Mouse (Mus musculus) retina, adult 2 months (tissue): ENCODE measurements around the gene Kcnab2.

Experiments used
- DNase-seq: peaks from one replicate; pipeline ENCODE4 v3.0.0-alpha.2; 2012; ENCODE audit warnings: low read depth, low spot score

Kcnab2 gene

DNA sequence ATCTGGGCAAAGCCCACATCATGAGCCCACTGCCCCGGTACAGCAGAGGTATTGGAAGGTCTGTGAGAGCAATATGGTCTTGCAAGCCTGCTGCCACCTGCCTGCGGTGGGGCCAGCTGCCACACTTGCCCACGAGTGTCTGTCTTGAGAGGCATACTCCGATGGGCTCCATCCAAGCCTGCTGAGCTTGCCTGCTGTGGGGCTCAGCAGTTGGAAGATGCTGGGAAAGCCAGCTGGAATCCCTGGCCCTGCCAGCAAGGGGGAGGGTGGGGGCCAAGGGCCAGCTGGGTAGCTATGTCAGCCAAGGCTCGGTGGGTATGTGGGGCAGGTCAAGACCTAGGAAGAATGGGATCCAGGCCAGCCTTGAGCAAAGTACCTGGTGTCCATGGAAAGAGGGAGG, 85.5 kb downstream of the Kcnab2 start:
- no peak for DNase-seq

DNA sequence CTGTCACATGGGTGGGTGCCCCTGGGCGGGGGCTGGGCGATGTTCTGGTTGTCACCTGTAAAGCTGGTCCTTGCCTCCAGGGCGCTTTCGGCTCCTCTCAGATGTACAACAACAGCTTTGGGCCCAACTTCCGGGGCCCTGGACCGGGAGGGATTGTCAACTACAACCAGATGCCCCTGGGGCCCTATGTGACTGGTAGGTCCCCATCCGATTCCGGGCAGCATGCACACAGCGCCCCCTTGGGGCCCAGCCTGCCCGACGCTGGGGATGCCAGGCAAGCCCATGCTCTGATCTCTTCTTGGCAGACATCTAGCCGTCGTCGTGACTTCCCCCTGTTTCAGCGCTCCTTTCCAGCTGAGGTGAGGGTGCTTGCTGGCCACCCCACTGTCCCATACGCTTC, 92.0 kb downstream of the Kcnab2 start:
- no peak for DNase-seq

DNA sequence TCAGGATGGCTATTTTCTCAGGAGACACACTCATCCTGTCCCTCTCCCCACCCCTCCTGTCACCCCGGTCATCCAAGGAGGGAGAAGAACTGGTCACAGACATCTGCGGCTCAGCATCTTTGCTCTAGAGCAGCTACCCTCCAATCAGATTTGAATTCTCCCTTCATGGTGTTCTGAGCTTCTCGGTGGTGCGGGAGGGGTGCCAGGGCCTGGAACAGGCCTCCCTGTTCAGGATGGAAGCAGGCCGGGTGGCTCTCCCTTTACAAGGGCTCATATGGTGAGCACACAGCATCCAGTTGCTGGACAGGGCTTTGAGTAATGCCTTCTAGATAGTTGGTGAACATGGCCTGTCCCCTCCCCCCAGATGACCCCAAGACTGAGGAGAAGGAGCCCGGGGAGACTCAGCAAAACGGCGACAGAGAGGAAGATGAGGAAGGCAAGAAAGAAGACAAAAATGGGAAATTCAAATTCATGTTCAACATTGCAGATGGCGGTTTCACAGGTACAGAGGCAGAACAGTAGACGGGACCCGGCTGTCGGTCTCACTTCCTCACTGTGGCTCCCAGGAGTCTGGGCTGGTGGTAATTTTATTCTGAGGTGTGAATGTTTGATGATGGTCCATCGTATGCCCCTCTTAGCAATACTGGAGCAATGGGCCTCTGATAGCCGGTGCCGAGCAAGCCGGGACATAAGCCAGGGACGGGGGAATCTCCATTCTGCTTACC, 95.0 kb downstream of the Kcnab2 start:
- no peak for DNase-seq

DNA sequence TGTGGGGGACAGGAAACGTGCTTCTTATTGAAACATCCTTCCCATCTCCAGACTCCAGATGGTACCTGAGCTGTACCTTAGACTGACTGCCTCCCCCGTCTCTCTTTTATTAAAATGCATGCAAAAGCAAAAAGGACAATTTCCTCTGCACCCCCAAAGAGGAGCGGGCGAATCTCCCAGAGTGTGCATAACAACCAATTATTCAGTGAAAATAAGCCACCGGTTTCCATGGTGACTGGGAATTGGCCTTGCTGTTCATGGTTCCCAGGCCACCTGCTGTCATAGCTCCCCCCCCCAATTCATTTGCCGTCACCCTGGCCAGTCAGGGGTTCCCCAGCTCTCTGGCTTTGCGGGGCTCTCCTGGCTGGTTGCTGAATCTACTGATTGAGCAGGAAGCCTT, 112.4 kb downstream of the Kcnab2 start:
- no peak for DNase-seq

DNA sequence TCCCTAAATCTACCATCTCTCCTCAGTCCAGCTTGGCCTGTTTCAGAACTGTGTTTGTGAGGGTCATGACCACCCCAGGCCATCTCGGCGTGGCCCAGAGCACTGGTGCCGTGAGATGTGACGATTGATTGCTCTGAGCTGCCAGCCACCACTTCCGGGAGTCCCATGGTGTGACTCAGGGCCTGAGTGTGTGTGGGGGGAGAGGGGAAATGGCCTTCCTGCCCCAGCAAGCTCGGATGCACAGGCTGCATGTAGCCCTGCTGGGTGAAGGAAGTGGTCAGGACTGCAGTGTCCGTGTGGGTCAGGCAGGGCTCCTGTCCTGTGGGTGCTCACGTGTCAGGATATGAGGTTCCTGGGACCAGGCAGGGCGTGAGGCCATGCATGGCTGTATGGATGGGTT, 115.5 kb downstream of the Kcnab2 start:
- no peak for DNase-seq

DNA sequence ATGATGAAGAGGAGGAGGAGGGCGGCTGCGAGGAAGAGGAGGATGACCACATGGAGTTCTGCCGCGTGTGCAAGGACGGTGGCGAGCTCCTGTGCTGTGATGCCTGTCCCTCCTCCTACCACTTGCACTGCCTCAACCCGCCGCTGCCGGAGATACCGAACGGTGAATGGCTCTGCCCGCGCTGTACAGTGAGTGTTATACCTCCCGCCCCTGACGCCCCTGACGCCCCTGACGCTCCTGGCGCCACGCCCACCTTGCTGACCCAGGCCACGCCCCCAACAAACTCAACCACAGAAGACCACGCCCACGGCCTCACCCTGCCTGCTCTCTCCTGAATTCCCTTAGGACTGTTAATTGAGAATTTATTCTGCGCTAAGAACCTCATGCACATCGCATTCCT, 116.8 kb downstream of the Kcnab2 start:
- no peak for DNase-seq

DNA sequence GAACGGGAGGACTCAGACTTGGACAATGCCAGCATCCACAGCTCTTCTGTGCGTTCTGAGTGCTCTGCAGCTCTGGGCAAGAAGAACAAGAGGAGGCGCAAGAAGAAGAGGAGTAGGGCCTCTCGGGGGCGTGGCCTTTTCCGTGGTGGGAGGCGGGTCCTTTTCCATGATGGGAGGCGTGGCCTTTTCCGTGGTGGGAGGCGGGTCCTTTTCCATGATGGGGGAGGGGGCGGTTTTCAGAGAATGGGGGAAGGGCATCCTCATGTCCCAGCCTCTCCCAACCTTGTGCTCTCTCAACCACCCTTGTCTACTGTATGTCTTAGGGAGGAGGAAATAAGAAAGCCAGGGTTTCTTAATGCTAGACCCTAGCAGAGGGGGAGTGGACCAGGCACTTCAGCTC, 118.0 kb downstream of the Kcnab2 start:
- DNase-seq: no peak

DNA sequence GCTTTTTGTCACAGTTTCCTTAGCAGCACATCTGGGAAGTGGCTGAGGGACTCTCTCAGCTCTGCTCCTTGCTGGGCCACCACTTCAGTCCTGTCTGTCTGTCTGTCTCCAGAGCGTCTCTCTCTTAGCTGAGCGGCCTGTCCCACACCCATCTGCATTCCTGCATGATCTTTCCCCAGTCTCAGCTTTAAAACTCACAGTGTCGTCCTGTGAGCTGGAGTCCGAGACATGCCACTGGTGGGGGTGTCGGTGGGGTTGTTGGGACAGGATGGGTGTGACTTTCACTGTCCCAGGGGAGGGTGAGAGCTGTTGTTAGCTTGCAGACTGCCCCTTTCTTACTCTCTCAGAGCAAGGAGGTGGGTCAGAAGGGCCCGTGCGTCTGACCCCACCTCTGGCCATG, 122.0 kb downstream of the Kcnab2 start:
- DNase-seq: no peak

DNA sequence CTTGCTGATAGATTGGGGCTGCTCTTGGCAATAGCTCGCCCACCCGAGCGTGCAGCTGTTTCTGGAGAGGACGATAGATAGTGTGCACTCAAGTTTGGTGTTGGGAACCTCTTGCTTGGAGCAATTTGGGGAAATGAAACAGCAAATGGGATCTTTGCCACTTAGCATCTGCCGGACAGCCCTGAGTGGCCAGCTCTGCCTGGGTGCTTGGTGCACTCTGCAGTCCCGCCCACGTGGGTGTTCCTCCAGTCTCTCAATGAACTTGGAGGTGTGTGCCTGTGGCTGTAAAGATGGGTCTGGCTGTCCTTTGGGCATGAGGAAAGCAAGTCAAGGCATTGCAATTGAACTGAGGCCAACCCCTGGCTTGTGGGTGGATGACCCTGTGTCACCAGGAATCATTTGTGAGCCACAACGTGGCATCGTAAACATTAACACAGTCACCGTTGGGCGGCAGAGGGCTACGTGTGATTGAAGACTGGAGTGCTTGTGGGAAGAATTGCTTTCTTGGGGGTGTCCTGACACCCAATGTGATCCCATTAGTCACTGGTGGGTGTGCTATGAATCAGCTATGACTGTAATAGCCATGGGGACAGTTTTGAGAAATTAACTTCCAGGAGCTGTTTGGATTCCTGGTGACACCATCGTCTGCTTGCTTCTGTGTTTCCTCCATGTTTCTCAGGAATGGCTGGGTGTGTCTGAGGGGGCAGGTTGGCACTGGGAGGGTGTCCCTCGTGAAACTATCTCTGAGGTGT, 123.6 kb downstream of the Kcnab2 start:
- no peak for DNase-seq

DNA sequence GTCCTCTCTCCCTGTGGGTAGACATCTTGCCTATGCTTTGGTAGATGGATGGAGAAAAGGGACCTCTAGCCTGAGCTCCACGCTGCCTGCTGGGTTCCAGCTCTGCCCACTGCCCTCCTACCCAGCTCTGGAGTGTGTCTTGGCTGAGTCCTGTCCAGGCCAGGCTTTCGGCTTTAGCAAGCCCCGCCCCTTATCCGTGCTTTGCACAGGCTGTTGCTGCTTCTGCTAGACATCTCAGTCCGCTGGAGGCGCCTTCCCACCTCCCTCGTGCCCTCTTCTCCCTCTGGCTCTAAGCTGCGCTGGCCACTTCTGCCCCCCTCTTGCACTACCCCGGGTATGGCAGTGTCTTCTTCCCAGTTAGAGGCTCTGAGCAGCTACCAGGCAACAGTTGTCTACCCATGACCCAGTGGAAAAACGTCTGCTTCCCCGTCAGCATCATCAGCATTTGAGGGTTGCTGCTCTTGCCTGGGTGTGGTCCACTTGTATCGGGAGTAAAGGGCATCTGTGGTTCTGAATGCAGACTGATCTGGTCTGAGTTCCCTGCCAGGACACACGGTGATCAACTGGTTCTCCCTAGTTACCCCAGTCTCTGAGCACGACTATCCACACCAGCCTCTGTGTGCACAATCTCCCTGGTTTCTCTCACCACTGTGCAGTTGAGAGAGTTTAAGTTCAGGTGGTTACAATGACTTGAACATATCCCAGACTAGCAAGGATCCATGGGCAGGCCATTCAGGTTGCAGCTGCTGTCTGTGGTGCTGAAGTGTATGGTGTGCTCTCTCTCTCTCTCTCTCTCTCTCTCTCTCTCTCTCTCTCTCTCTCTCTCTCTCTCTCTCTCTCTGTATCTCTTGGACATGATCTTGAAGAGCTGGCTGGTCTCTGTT, 126.0 kb downstream of the Kcnab2 start:
- no peak for DNase-seq

DNA sequence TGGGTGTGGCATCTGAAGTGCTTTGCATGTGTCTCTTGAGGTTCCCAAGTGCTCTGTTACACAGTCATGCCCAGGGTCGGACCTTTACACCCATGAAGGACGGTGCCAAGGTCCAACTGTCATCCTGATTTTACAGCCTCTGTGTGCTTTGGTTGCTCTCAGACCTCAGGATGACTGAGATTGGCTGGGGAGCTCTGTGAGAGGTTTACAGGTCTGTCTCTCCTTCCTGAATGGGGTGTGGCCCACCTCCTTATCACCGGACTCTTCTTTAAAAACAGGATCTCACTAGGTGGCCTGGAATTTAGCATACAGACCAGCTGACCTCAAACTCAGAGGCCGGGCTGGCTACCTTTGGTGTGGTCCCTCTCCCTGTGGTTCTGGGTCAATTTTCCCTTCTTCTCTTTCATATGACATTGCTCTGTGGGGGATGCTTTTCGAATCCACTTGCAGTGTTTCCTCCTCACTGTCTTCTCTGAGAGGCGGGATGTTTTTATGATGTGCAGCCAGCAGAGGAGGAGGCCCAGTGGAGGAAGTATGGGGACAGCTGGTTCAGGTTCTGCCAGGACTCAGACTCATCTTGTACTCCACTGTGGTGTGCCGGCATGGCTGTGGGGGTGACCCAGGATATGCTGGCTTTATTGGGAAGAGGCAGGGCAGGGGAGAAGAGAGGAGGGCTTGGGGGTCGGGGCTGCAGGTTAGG, 126.8 kb downstream of the Kcnab2 start:
- DNase-seq: no peak

DNA sequence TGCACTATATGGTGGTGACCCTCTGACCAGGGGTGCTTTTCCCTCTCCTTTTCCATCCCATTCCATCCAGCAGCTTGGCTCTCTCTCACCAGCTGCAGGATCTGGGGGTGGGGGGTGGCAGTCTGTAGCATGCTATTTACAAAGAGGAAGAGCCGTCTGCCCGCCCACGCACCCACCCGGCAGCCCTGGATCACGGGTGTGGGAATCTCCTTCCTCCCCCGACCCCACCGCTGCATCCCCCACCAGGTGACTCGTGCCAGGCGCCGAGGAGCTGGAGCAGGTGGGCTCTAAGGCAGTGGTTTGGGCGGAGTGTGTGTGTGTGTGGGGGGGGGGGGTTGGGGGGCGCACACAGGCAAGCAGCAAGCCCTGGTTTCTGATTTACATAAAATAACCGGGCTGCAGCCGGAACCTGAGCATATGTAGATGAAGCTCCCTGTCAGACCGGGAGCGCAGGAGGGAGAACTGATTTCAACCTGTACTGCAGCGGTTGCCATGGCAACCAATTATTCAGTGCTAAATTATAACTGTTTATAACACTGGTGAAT, 127.8 kb downstream of the Kcnab2 start:
- no peak for DNase-seq

DNA sequence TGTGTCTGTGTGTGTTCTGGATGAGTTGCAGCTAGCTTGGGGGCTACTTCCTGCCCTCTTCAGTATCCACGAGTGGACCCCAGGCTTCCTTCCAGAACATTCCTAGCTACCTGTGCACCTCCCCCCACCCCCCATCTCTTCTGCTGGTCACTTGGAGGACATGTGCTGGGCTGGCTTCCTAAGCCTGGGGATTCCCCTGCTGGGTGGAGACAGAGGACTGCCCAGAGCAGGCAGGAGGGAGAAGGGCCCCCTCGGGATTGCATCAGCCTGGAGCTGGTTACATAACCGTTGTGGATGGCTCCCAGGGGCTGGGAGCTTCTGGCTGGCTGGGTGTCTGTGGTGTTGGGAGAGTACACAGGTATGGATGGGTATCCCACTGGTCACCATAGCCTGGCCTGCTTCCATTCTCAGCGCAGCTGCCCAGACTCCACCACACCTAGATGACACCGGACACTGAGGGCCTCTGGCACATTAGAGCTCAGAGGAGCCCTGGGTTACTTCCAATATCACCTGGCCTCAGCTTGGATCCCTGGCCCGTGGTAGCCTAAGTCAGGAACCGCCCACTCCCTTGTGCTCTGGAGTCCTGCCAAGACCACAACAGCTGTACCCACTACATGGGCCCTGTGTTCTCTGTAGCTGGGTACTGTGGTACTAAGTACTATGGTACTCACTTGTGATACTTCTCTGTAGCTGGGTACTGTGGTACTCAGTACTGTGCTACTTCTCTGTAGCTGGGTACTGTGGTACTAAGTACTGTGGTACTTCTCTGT, 132.4 kb downstream of the Kcnab2 start:
- peak; percentile 45 for DNase-seq

DNA sequence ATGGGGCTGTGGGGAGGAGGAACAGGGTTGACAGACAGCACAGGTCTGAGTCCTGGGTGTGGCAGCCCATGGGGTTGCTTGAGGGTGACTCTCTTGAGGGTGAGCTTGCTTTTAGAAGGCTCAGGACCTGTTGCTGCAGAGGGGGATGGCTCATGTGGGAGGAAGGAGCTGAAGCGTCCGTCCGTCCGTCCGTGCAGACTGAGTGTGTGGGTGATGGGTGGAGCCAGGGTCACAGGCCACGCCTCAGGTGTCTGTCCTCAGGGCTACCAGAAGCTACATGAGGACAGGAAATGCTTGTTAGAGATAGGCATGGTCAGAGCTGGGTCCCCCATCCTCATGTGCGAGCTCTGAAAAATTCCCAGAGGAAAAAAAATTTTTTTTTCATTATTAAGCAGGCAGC, 133.0 kb downstream of the Kcnab2 start:
- no peak for DNase-seq

DNA sequence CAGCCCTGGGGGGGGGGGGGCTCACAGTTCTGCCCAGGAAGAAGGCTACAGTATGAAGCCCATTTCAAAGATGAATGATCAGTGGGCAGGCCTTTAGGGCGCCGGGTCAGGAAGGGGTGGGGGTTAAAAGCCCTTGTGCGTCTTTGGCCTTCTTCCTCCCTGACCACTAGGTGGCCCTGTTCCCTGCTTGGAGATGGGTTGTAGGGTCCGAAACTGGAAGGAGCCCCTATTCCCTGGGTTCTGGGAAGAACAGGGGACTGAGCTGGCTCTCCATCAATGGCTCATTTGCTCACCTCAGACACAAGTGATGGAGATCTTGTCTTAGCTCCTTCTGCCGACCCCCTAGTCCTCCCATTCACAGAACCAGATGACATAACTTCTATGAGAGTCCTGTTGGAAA, 134.4 kb downstream of the Kcnab2 start:
- DNase-seq: no peak
